Mouse (Mus musculus) heart, adult 2 months (tissue): ENCODE data around the gene Abt1.

Experiments
- CTCF ChIP-seq: fragments of 200-600 bp; IDR thresholded peaks from 2 replicates; pipeline ENCODE4 v1.8.1; 2022; ENCODE audit warnings: antibody characterized with exemption, mild to moderate bottlenecking, moderate library complexity
- POLR2A ChIP-seq: fragments of 200-500 bp; IDR thresholded peaks from 2 replicates; pipeline ENCODE4 v1.6.1; 2011; ENCODE audit warnings: mild to moderate bottlenecking, low read depth, low read length, control low read depth; ENCODE audit not compliant: insufficient read depth

DNA sequence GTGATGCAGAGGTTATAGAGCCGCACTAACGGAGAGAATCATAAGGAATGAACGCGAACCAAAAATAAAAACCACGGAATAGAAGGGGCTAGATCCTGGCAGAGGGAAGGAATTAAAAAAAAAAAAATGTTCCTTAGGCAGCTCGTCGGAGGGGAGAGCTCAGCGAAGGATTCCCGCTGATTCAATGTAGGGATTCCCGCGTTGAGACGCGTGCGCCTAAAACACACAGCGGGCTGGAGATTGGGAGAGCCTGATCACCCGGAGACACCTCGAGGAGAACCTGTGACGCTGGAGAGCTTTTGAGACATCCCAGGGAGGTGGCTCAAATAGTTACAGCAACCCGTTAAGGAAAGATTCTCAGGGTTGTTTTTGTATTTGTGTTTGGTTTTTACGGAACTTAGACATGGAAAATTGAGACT lies 11.4 kb downstream of the Abt1 start:
- TF ChIP-seq CTCF, result no peak
- no peak for TF ChIP-seq POLR2A
